In the genomic region with DNA sequence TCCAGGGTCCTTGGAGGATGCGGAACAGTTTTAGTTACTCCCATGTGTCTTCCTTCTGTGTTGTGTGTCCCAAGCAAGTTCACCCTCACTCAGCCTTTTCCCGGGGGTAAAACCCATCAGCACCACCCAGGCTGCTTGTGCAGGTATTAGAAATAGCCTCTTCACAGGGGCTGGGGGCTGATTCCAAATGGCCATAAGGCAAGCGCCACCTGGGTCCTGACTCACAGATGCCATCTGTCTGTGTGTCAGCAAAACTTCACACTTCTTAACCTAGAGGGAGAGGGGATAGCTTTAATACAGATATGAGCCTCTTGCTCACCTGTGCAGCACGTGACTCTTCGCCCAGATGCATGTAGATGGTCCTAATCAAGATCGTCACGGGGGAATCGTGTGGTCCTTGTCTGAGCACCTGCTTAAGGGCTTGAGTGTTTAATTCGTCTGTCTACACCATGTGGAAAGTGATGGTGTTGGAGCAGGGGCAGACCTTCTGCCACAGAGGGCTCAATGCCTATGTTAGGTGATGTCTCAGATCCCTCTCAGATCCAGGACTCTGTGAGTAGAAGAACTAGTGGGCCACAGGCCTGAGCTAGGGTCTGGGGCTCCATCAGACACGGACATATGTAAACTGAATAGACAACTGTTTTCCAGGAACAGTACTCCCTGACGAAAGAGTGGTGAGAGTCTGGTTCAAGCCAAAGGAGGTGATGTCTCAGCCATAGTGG, we compare ENCODE assay signal across 15 mouse cellular contexts. TPM values are rescaled to one million over a fixed set of nuclear protein-coding genes. Genes with fewer than 3 reads are reported as not detected.
DNase-seq lines count a peak whose midpoint lies in the region; ATAC-seq lines count a peak whose summit lies in the region.
"Had no signal": no experiment of that assay in that cellular context is flagged by ENCODE, and none has a peak within 500 bp of the region (broad histone marks: within the 10 kb centered on the region; RNA-seq: fewer than 3 reads in every experiment).

No protein-coding gene starts in this region.

- no peak overlapping the region for H3K9ac ChIP-seq in forebrain, embryonic 14.5 days (ENCODE audit: low read length)
- no peak overlapping the region for H3K9ac ChIP-seq in forebrain, embryonic 12.5 days
- peak overlapping the region; percentile 84 for H3K9ac ChIP-seq in midbrain, embryonic 16.5 days (ENCODE audit: low read depth, low read length)
- H3K9ac ChIP-seq: lung, embryonic 15.5 days had no signal

- 81% methylated on average over 11 of the region's 11 CpGs for WGBS in forebrain, embryonic 14.5 days
- WGBS in forebrain, embryonic 12.5 days = 86% methylated on average over 11 of the region's 11 CpGs
- 84% methylated on average over 11 of the region's 11 CpGs for WGBS in midbrain, embryonic 16.5 days

- H3K4me3 ChIP-seq in forebrain, embryonic 14.5 days (ENCODE audit: low read depth, low read length) = peak overlapping the region; percentile 60; the same call in 1 of the 2 replicates
- no peak overlapping the region for H3K4me3 ChIP-seq in forebrain, embryonic 12.5 days (replicated peaks)
- peak overlapping the region; percentile 78 for H3K4me3 ChIP-seq in midbrain, embryonic 16.5 days (ENCODE audit: low read depth, low read length)
- H3K4me3 ChIP-seq: erythroblast, embryonic 14.5 days; lung, embryonic 15.5 days had no signal

- H3K4me2 ChIP-seq in forebrain, embryonic 14.5 days (ENCODE audit: low read length) = peak overlapping the region; percentile 96; the same call in 1 of the 2 replicates
- no peak overlapping the region for H3K4me2 ChIP-seq in forebrain, embryonic 12.5 days
- peak overlapping the region; percentile 79 for H3K4me2 ChIP-seq in midbrain, embryonic 16.5 days (ENCODE audit: low read length)

- DNase-seq in forebrain, embryonic 14.5 days (ENCODE audit: low spot score) = no peak
- peak; percentile 66 for DNase-seq in cerebellum, adult 11 months
- peak; percentile 80 to 86 for DNase-seq in cerebellum, postnatal 25 days
- no peak for DNase-seq in Muller cell, postnatal 12 days (ENCODE audit: inconsistent ontology term)
- DNase-seq in frontal cortex, adult 2 months (ENCODE audit: extremely low spot score in 1 of 2, low spot score in 1 of 2) = no peak
- no peak for DNase-seq in layer of hippocampus, postnatal 10 days (ENCODE audit: low spot score in 2 of 2)
- DNase-seq: heart, postnatal 36 days; thymus, postnatal 14 days had no signal

- peaks cover 3% of the 10 kb centered on the region for H3K27me3 ChIP-seq in forebrain, embryonic 14.5 days (replicated peaks; ENCODE audit: control insufficient read depth, insufficient read depth, low read length)
- peaks cover 45% of the 10 kb centered on the region for H3K27me3 ChIP-seq in forebrain, embryonic 12.5 days
- H3K27me3 ChIP-seq in midbrain, embryonic 16.5 days (ENCODE audit: control insufficient read depth, insufficient read depth, low read depth, low read length) = no peaks in the 10 kb centered on the region

- H3K4me1 ChIP-seq in forebrain, embryonic 14.5 days (ENCODE audit: control insufficient read depth, insufficient read depth, low read length) = no peaks in the 10 kb centered on the region; the same call in 1 of the 2 replicates
- peaks cover 16% of the 10 kb centered on the region for H3K4me1 ChIP-seq in forebrain, embryonic 12.5 days
- peaks cover 29% of the 10 kb centered on the region for H3K4me1 ChIP-seq in midbrain, embryonic 16.5 days (ENCODE audit: control insufficient read depth, insufficient read depth, low read length)

- no peak overlapping the region for H3K27ac ChIP-seq in forebrain, embryonic 14.5 days (ENCODE audit: low read depth, low read length)
- H3K27ac ChIP-seq in forebrain, embryonic 12.5 days = no peak overlapping the region
- no peak overlapping the region for H3K27ac ChIP-seq in midbrain, embryonic 16.5 days (ENCODE audit: low read length)
- H3K27ac ChIP-seq: lung, embryonic 15.5 days had no signal

- H3K9me3 ChIP-seq in forebrain, embryonic 14.5 days (replicated peaks; ENCODE audit: control insufficient read depth, low read length) = no peaks in the 10 kb centered on the region
- no peaks in the 10 kb centered on the region for H3K9me3 ChIP-seq in forebrain, embryonic 12.5 days
- no peaks in the 10 kb centered on the region for H3K9me3 ChIP-seq in midbrain, embryonic 16.5 days (replicated peaks; ENCODE audit: control insufficient read depth, low read length, poor library complexity, severe bottlenecking)
- H3K9me3 ChIP-seq: lung, embryonic 15.5 days had no signal

- ATAC-seq in forebrain, embryonic 14.5 days = no peak
- no peak for ATAC-seq in forebrain, embryonic 12.5 days (ENCODE audit: low FRiP score)
- ATAC-seq in midbrain, embryonic 16.5 days = no peak

- H3K36me3 ChIP-seq in forebrain, embryonic 14.5 days (ENCODE audit: control insufficient read depth, insufficient read depth, low read length) = no peaks in the 10 kb centered on the region
- no peaks in the 10 kb centered on the region for H3K36me3 ChIP-seq in forebrain, embryonic 12.5 days (replicated peaks)
- H3K36me3 ChIP-seq in midbrain, embryonic 16.5 days (ENCODE audit: control insufficient read depth, insufficient read depth, low read length) = no peaks in the 10 kb centered on the region
- H3K36me3 ChIP-seq: lung, embryonic 15.5 days had no signal

RNA-seq across cellular contexts. Expression of gene Tunar, which starts 4.7 kb away (rescaled TPM):
- 4.4 and 6.6 TPM in 2 replicates for polyA plus RNA-seq in forebrain, embryonic 14.5 days (2014; fragmentation: Nextera tagmentation; extraction: Ambion mirVana)
- polyA plus RNA-seq in forebrain, embryonic 12.5 days (2016; fragmentation: Nextera tagmentation; extraction: Ambion mirVana) = 1.4 and 1.7 TPM in 2 replicates
- 19.7 and 23.4 TPM in 2 replicates for polyA plus RNA-seq in midbrain, embryonic 16.5 days (2015; fragmentation: Nextera tagmentation; extraction: Ambion mirVana)
- polyA plus RNA-seq in frontal cortex, adult 2 months (2012; rRNA removed) = 6.8 and 10.2 TPM in 2 replicates
- total RNA-seq in layer of hippocampus, postnatal 10 days (2021) = 10 to 100 TPM; 18.7 to 23.8 TPM
- total RNA-seq: gastrocnemius, adult 18-20 months; heart, postnatal 36 days; megakaryocyte, adult 5-6 weeks had no signal
- polyA plus RNA-seq: erythroblast, embryonic 14.5 days; kidney, adult 2 months had no signal

Comparison
In these comparisons a context has a peak if more than half of its experiments do, and no peak if none do; other contexts are left out.
1. DNase-seq: peak in cerebellum, adult 11 months (single experiment) and cerebellum, postnatal 25 days (2 of 2); none in forebrain, embryonic 14.5 days (single experiment), Muller cell, postnatal 12 days (single experiment), frontal cortex, adult 2 months (0 of 2) and layer of hippocampus, postnatal 10 days (0 of 2).